Comparison of ENCODE assay signal across 15 mouse cellular contexts in the genomic region with DNA sequence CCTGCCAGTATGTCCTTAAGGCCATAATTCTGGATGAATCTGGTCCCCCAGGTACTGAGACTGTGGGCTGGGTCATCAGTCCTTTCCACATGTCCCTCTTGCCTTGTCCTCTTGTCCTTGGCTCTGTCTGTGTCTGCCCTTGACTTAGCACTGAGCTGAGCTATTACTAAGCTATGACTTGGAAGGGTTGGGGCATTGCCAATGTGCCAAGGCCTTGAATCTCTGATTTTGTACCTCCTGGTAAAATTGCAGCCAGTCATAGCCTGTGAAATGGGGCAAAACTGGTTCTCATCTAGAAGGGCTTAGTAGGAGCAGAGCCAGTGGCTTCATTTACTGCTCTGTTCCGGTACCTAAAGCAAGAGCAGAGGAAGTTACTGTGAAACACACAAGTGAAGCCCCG. TPM values are rescaled to one million over a fixed set of nuclear protein-coding genes. Genes with fewer than 3 reads are reported as not detected.
DNase-seq lines count a peak whose midpoint lies in the region.
"Had no signal": no experiment of that assay in that cellular context is flagged by ENCODE, and none has a peak within 500 bp of the region (broad histone marks: within the 10 kb centered on the region; RNA-seq: fewer than 3 reads in every experiment).

No protein-coding gene starts in this region.

- DNase-seq in kidney, adult 9 months = peak; percentile 9
- DNase-seq in kidney, adult 8-10 months = no peak
- peak; percentile 93 for DNase-seq in adrenal gland, adult 2 months
- peak; percentile 88 for DNase-seq in adrenal gland, postnatal 14 days
- no peak for DNase-seq in liver
- no peak for DNase-seq in spleen, postnatal 10 days (ENCODE audit: low spot score in 2 of 2)
- no peak for DNase-seq in lung, postnatal 25 days (ENCODE audit: low spot score)
- DNase-seq: cerebellum, adult 11 months; cerebellum, adult 2 months; cerebellum, adult 9-11 months; cerebellum, postnatal 25 days; embryo, embryonic 11 days; gastrocnemius, postnatal 10 days; gastrocnemius, postnatal 36 days; heart, adult 2 months had no signal

RNA-seq across cellular contexts. Expression of gene Pnpla7, which starts 20.6 kb away (rescaled TPM):
- total RNA-seq in adrenal gland, adult 2 months (2021) = 10 to 100 TPM; 44.5 to 53.1 TPM
- polyA plus RNA-seq in adrenal gland, adult 2 months (2012; rRNA removed) = 25.4 and 27.2 TPM in 2 replicates
- total RNA-seq in adrenal gland, postnatal 14 days (2021) = 34.2 and 38.3 TPM in 2 replicates

RNA-seq across cellular contexts. Expression of gene Mrpl41, which starts 21.6 kb away (rescaled TPM):
- total RNA-seq in adrenal gland, adult 2 months (2021) = 100 to 1,000 TPM; 108 to 118 TPM
- 34.9 and 39.4 TPM in 2 replicates for polyA plus RNA-seq in adrenal gland, adult 2 months (2012; rRNA removed)
- total RNA-seq in adrenal gland, postnatal 14 days (2021) = 85.7 and 89.8 TPM in 2 replicates

RNA-seq across cellular contexts. Expression of gene Dph7, which starts 34.3 kb away (rescaled TPM):
- 10 to 100 TPM in 1 of 2 experiments, 1 to 10 TPM in 1; 6.2 to 16.7 TPM for total RNA-seq in adrenal gland, adult 2 months (2021)
- polyA plus RNA-seq in adrenal gland, adult 2 months (2012; rRNA removed) = 8.5 and 9.7 TPM in 2 replicates
- total RNA-seq in adrenal gland, postnatal 14 days (2021) = 8.5 and 9.9 TPM in 2 replicates

RNA-seq across cellular contexts. Expression of gene Zmynd19, which starts 46.9 kb away (rescaled TPM):
- total RNA-seq in adrenal gland, adult 2 months (2021) = 10 to 100 TPM; 21.8 to 30.2 TPM
- 3.1 and 3.9 TPM in 2 replicates for polyA plus RNA-seq in adrenal gland, adult 2 months (2012; rRNA removed)
- 24.5 and 25.9 TPM in 2 replicates for total RNA-seq in adrenal gland, postnatal 14 days (2021)

RNA-seq across cellular contexts. Expression of gene Nsmf, which starts 57.7 kb away (rescaled TPM):
- 10 to 100 TPM; 32.8 to 52.9 TPM for total RNA-seq in adrenal gland, adult 2 months (2021)
- 99.9 and 113 TPM in 2 replicates for polyA plus RNA-seq in adrenal gland, adult 2 months (2012; rRNA removed)
- 58.5 and 61.2 TPM in 2 replicates for total RNA-seq in adrenal gland, postnatal 14 days (2021)

Comparison
In these comparisons a context has a peak if more than half of its experiments do, and no peak if none do; other contexts are left out.
1. DNase-seq: peak in kidney, adult 9 months (single experiment), adrenal gland, adult 2 months (single experiment) and adrenal gland, postnatal 14 days (single experiment); none in kidney, adult 8-10 months (0 of 2), liver (single experiment), spleen, postnatal 10 days (0 of 2) and lung, postnatal 25 days (single experiment).